In the genomic region with DNA sequence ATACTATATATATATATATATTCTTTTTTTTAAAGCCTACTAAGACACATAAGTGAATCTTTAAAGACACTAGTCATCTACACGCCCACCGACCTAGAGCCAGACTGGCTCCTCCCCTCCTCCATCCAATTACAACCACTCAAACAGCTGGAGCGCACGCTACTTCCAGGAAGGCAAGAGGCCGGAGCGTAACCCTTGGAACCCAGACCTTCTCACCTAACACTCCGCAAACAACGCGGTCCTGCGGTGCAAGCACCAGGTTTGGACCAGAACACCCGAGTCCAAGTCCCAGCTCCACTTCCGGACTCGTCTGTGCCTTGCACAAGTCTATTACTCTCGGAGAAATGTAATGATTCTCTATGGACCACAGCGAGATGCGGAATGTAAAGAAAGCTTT, we compare ENCODE assay signal across 8 mouse cellular contexts. TPM values are rescaled to one million over a fixed set of nuclear protein-coding genes. Genes with fewer than 3 reads are reported as not detected.
DNase-seq lines count a peak whose midpoint lies in the region; ATAC-seq and TF ChIP-seq lines count a peak whose summit lies in the region.

No protein-coding gene starts in this region.

- H3K4me3 ChIP-seq in left cerebral cortex, adult 2 months: peak overlapping the region; percentile 74
- peak overlapping the region; percentile 78 for H3K4me3 ChIP-seq in embryonic fibroblast, embryonic 13.5 days (ENCODE audit: insufficient read depth, low read length)
- peak overlapping the region; percentile 83 for H3K4me3 ChIP-seq in hindbrain, embryonic 11.5 days (ENCODE audit: low read depth, low read length)
- H3K4me3 ChIP-seq in limb, embryonic 13.5 days: peak overlapping the region; percentile 91
- peak overlapping the region; percentile 69 for H3K4me3 ChIP-seq in midbrain, embryonic 15.5 days

- no peaks in the 10 kb centered on the region for H3K9me3 ChIP-seq in hindbrain, embryonic 11.5 days (ENCODE audit: control insufficient read depth, low read length)
- no peaks in the 10 kb centered on the region for H3K9me3 ChIP-seq in limb, embryonic 13.5 days
- H3K9me3 ChIP-seq in midbrain, embryonic 15.5 days: no peaks in the 10 kb centered on the region

- TF ChIP-seq POLR2A in embryonic fibroblast, embryonic 13.5 days (IDR thresholded peaks at IDR 0.05; ENCODE audit: low read depth, low read length): peak; percentile 42; the same call in 1 of the 2 replicates

- peaks cover 2% of the 10 kb centered on the region; the same call in 1 of the 2 replicates for H3K4me1 ChIP-seq in embryonic fibroblast, embryonic 13.5 days (ENCODE audit: control insufficient read depth, insufficient read depth, low read length)
- H3K4me1 ChIP-seq in hindbrain, embryonic 11.5 days (replicated peaks; ENCODE audit: control insufficient read depth, insufficient read depth, low read length): no peaks in the 10 kb centered on the region; the same call in 1 of the 2 replicates
- H3K4me1 ChIP-seq in limb, embryonic 13.5 days: peaks cover 46% of the 10 kb centered on the region
- H3K4me1 ChIP-seq in midbrain, embryonic 15.5 days: peaks cover 19% of the 10 kb centered on the region

- WGBS in hindbrain, embryonic 11.5 days: under 1% methylated on average over 16 of the region's 16 CpGs
- 0% methylated on average over 16 of the region's 16 CpGs for whole genome bisulfite sequencing in limb, embryonic 13.5 days
- under 1% methylated on average over 16 of the region's 16 CpGs for WGBS in midbrain, embryonic 15.5 days

- H3K4me2 ChIP-seq in hindbrain, embryonic 11.5 days (replicated peaks; ENCODE audit: low read depth, low read length): peak overlapping the region; percentile 100
- H3K4me2 ChIP-seq in limb, embryonic 13.5 days (replicated peaks): peak overlapping the region; percentile 80
- peak overlapping the region; percentile 99 for H3K4me2 ChIP-seq in midbrain, embryonic 15.5 days

- no peaks in the 10 kb centered on the region; the same call in 1 of the 2 replicates for H3K27me3 ChIP-seq in hindbrain, embryonic 11.5 days (ENCODE audit: control insufficient read depth, insufficient read depth, low read length)
- H3K27me3 ChIP-seq in limb, embryonic 13.5 days: no peaks in the 10 kb centered on the region
- H3K27me3 ChIP-seq in midbrain, embryonic 15.5 days (replicated peaks): peaks cover 12% of the 10 kb centered on the region

- intact Hi-C loops in left cerebral cortex, adult 2 months (cut with DNase I): loop anchor here (2.0 kb wide), 1 partner anchor 46 kb away; no protein-coding TSS in a partner anchor

- DNase-seq in left cerebral cortex, adult 2 months (ENCODE audit: extremely low spot score in 1 of 2, low spot score in 2 of 2): no peak
- DNase-seq in left cerebral cortex, adult 9 months (ENCODE audit: low spot score in 2 of 2): no peak
- peak; percentile 65 for DNase-seq in MEL-GATA-1-ER (ENCODE audit: extremely low read depth, low read depth)
- no peak for DNase-seq in hindbrain, embryonic 11.5 days (ENCODE audit: low spot score)
- no peak for DNase-seq in B cell, adult 2 months

- peak; percentile 8; the same call in 1 of the 2 replicates for ATAC-seq in hindbrain, embryonic 11.5 days (ENCODE audit: low FRiP score)
- no peak for ATAC-seq in limb, embryonic 13.5 days (ENCODE audit: low FRiP score, low read depth)
- ATAC-seq in midbrain, embryonic 15.5 days (replicated peaks): peak; percentile 18

- H3K27ac ChIP-seq in left cerebral cortex, adult 2 months: peak overlapping the region; percentile 89
- peak overlapping the region; percentile 78 for H3K27ac ChIP-seq in embryonic fibroblast, embryonic 13.5 days (ENCODE audit: insufficient read depth, low read length)
- peak overlapping the region; percentile 54; the same call in 1 of the 2 replicates for H3K27ac ChIP-seq in hindbrain, embryonic 11.5 days (ENCODE audit: low read depth, low read length)
- peak overlapping the region; percentile 89 for H3K27ac ChIP-seq in limb, embryonic 13.5 days
- H3K27ac ChIP-seq in midbrain, embryonic 15.5 days: peak overlapping the region; percentile 85

- H3K36me3 ChIP-seq in hindbrain, embryonic 11.5 days (ENCODE audit: control insufficient read depth, insufficient read depth, low read length): no peaks in the 10 kb centered on the region
- H3K36me3 ChIP-seq in limb, embryonic 13.5 days: no peaks in the 10 kb centered on the region
- no peaks in the 10 kb centered on the region for H3K36me3 ChIP-seq in midbrain, embryonic 15.5 days (replicated peaks)

- H3K9ac ChIP-seq in hindbrain, embryonic 11.5 days (ENCODE audit: low read depth, low read length): peak overlapping the region; percentile 62
- peak overlapping the region; percentile 90 for H3K9ac ChIP-seq in limb, embryonic 13.5 days
- peak overlapping the region; percentile 66 for H3K9ac ChIP-seq in midbrain, embryonic 15.5 days

- TF ChIP-seq CTCF in left cerebral cortex, adult 2 months (IDR thresholded peaks at IDR 0.05): no peak
- TF ChIP-seq CTCF in embryonic fibroblast, embryonic 13.5 days (IDR thresholded peaks at IDR 0.05; ENCODE audit: borderline replicate concordance, insufficient read depth, low read length): no peak

RNA-seq across cellular contexts. Expression of gene Mms19, which starts 0.5 kb away (rescaled TPM):
- 10 to 100 TPM; 34.7 to 38.2 TPM for total RNA-seq in left cerebral cortex, adult 2 months (2021)
- polyA plus RNA-seq in embryonic fibroblast, embryonic 13.5 days (2011; ENCODE audit: insufficient read length, low read depth, missing spikeins): 53.2 and 54.2 TPM in 2 replicates
- polyA plus RNA-seq in hindbrain, embryonic 11.5 days (2014; fragmentation: Nextera tagmentation; extraction: Ambion mirVana): 32.5 and 32.6 TPM in 2 replicates
- polyA plus RNA-seq in limb, embryonic 13.5 days (2015; fragmentation: Nextera tagmentation; extraction: Ambion mirVana): 40.1 and 43.9 TPM in 2 replicates
- 34.9 and 37.5 TPM in 2 replicates for polyA plus RNA-seq in midbrain, embryonic 15.5 days (2015; fragmentation: Nextera tagmentation; extraction: Ambion mirVana)

RNA-seq across cellular contexts. Expression of gene Ubtd1, which starts 1.1 kb away (rescaled TPM):
- 10 to 100 TPM; 10.9 to 12.1 TPM for total RNA-seq in left cerebral cortex, adult 2 months (2021)
- 29.8 and 39.5 TPM in 2 replicates for polyA plus RNA-seq in embryonic fibroblast, embryonic 13.5 days (2011; ENCODE audit: insufficient read length, low read depth, missing spikeins)
- 6.5 and 7.7 TPM in 2 replicates for polyA plus RNA-seq in hindbrain, embryonic 11.5 days (2014; fragmentation: Nextera tagmentation; extraction: Ambion mirVana)
- polyA plus RNA-seq in limb, embryonic 13.5 days (2015; fragmentation: Nextera tagmentation; extraction: Ambion mirVana): 23.4 and 23.8 TPM in 2 replicates
- polyA plus RNA-seq in midbrain, embryonic 15.5 days (2015; fragmentation: Nextera tagmentation; extraction: Ambion mirVana): 10.0 and 13.6 TPM in 2 replicates

RNA-seq across cellular contexts. Expression of gene Zdhhc16, which starts 47.1 kb away (rescaled TPM):
- total RNA-seq in left cerebral cortex, adult 2 months (2021): 10 to 100 TPM; 39.3 to 48.9 TPM
- 65.7 and 89.8 TPM in 2 replicates for polyA plus RNA-seq in embryonic fibroblast, embryonic 13.5 days (2011; ENCODE audit: insufficient read length, low read depth, missing spikeins)
- 59.0 and 59.1 TPM in 2 replicates for polyA plus RNA-seq in hindbrain, embryonic 11.5 days (2014; fragmentation: Nextera tagmentation; extraction: Ambion mirVana)
- 98.7 and 99.3 TPM in 2 replicates for polyA plus RNA-seq in limb, embryonic 13.5 days (2015; fragmentation: Nextera tagmentation; extraction: Ambion mirVana)
- 88.0 and 91.9 TPM in 2 replicates for polyA plus RNA-seq in midbrain, embryonic 15.5 days (2015; fragmentation: Nextera tagmentation; extraction: Ambion mirVana)

RNA-seq across cellular contexts. Expression of gene Exosc1, which starts 47.2 kb away (rescaled TPM):
- 10 to 100 TPM; 22.7 to 27.9 TPM for total RNA-seq in left cerebral cortex, adult 2 months (2021)
- 49.8 and 50.9 TPM in 2 replicates for polyA plus RNA-seq in embryonic fibroblast, embryonic 13.5 days (2011; ENCODE audit: insufficient read length, low read depth, missing spikeins)
- 77.2 and 83.2 TPM in 2 replicates for polyA plus RNA-seq in hindbrain, embryonic 11.5 days (2014; fragmentation: Nextera tagmentation; extraction: Ambion mirVana)
- polyA plus RNA-seq in limb, embryonic 13.5 days (2015; fragmentation: Nextera tagmentation; extraction: Ambion mirVana): 82.5 and 86.4 TPM in 2 replicates
- 53.1 and 61.1 TPM in 2 replicates for polyA plus RNA-seq in midbrain, embryonic 15.5 days (2015; fragmentation: Nextera tagmentation; extraction: Ambion mirVana)

RNA-seq across cellular contexts. Expression of gene Ankrd2, which starts 55.4 kb away (rescaled TPM):
- under 1 TPM in 1 of 2 experiments, not detected in 1; 0.42 TPM for total RNA-seq in left cerebral cortex, adult 2 months (2021)
- not detected in 2 replicates for polyA plus RNA-seq in embryonic fibroblast, embryonic 13.5 days (2011; ENCODE audit: insufficient read length, low read depth, missing spikeins)
- not detected in 2 replicates for polyA plus RNA-seq in hindbrain, embryonic 11.5 days (2014; fragmentation: Nextera tagmentation; extraction: Ambion mirVana)
- 0.22 and 0.57 TPM in 2 replicates for polyA plus RNA-seq in limb, embryonic 13.5 days (2015; fragmentation: Nextera tagmentation; extraction: Ambion mirVana)
- 0.56 and 0.83 TPM in 2 replicates for polyA plus RNA-seq in midbrain, embryonic 15.5 days (2015; fragmentation: Nextera tagmentation; extraction: Ambion mirVana)
